Mouse (Mus musculus) kidney, postnatal 0 days (tissue): ENCODE data around the gene Srgap3. TPM values are rescaled to one million over a fixed set of nuclear protein-coding genes. Genes with fewer than 3 reads are reported as not detected.

Experiments
- ATAC-seq: fragments of 200-750 bp; cut with Nextera tagmentation; replicated peaks from 2 replicates; pipeline ENCODE4 v1.8.0; 2017; ENCODE audit warnings: low read depth, moderate number of reproducible peaks, moderate TSS enrichment, moderate library complexity; ENCODE audit not compliant: low FRiP score
- DNase-seq: peaks from one replicate; pipeline ENCODE4 v3.0.0-alpha.2; 2016; ENCODE audit warnings: low spot score
- H3K27ac ChIP-seq: fragments of 300-500 bp; sonication (generic); 2 replicates; pipeline ENCODE4 v1.5.1; 2014; ENCODE audit warnings: mild to moderate bottlenecking
- H3K27me3 ChIP-seq: fragments of 300-500 bp; sonication (generic); 2 replicates; pipeline ENCODE4 v1.6.1; 2014; ENCODE audit warnings: low read length, mixed read lengths; ENCODE audit not compliant: insufficient read depth
- H3K36me3 ChIP-seq: fragments of 300-500 bp; sonication (generic); 2 replicates; pipeline ENCODE4 v1.6.1; 2014; ENCODE audit warnings: low read length, mixed read lengths; ENCODE audit not compliant: insufficient read depth
- H3K4me1 ChIP-seq: fragments of 300-500 bp; sonication (generic); replicated peaks from 2 replicates; pipeline ENCODE4 v1.6.1; 2014; ENCODE audit warnings: antibody characterized with exemption, low read length, mixed read lengths; ENCODE audit not compliant: insufficient read depth
- H3K4me2 ChIP-seq: fragments of 300-500 bp; sonication (generic); 2 replicates; pipeline ENCODE4 v1.6.1; 2014; ENCODE audit warnings: mild to moderate bottlenecking, low read length, moderate library complexity, mixed read lengths
- H3K4me3 ChIP-seq: fragments of 300-500 bp; sonication (generic); replicated peaks from 2 replicates; pipeline ENCODE4 v1.5.1; 2014; ENCODE audit warnings: low read depth, low read length
- H3K9ac ChIP-seq: fragments of 300-500 bp; sonication (generic); 2 replicates; pipeline ENCODE4 v1.6.1; 2014; ENCODE audit warnings: low read depth, low read length
- H3K9me3 ChIP-seq: fragments of 300-500 bp; sonication (generic); replicated peaks from 2 replicates; pipeline ENCODE4 v1.6.1; 2016; ENCODE audit warnings: low read length, inconsistent platforms, mixed read lengths
- CTCF ChIP-seq: IDR thresholded peaks from 2 replicates; pipeline ENCODE4 v1.5.1; 2016; ENCODE audit warnings: antibody characterized with exemption, low read depth, mild to moderate bottlenecking, moderate library complexity
- WGBS: fragments of 180-500 bp; shearing (Covaris S2); extraction: QIAGEN DNeasy Blood & Tissue Kit; methylation state at CpG from one replicate; pipeline ENCODE4 v1.1.7; 2014; 5-methylcytosine and 5-hydroxymethylcytosine counted together
- polyA plus RNA-seq: library from polyadenylated mRNA; unstranded; fragments of >200 nt; fragmentation: Nextera tagmentation; extraction: Ambion mirVana; gene quantifications from 2 replicates; pipeline ENCODE4 v1.2.1, GENCODE M21; 2015

Srgap3 gene
- polyA plus RNA-seq, 1 experiment from 2014 or later = 2.1 TPM

DNA sequence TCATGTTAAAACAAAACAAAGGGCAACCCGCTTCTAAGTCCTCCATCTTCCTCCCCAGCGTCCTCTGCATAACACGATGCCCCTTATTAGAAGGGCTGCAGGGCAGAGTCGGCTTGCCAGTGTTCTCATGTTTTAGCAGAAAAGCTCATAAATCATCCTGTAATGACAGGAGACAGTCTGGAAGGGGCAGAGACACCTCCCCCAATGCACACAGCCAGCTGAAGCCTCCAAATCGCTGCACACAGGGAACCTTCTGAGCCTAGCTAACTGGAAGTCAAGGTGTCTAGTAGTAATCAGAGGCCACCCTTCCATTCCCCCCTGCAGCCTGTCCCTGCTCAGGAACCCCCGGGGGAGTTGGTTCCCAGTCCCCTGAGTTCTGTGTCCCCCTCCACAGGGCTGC lies 113.3 kb downstream of the Srgap3 start:
- no peak for ATAC-seq
- no peak for TF ChIP-seq CTCF

GRCm38 (mm10) chr6:112829196-112829595 lies 117.9 kb downstream of the Srgap3 start:
- no peak for DNase-seq
- no peaks in the 10 kb centered on the region for H3K36me3 ChIP-seq
- H3K9ac ChIP-seq = no peak overlapping the region
- no peak overlapping the region for H3K4me2 ChIP-seq
- H3K27me3 ChIP-seq = no peaks in the 10 kb centered on the region
- H3K4me3 ChIP-seq = no peak overlapping the region
- WGBS = 67% methylated on average over 12 of the region's 12 CpGs
- no peaks in the 10 kb centered on the region for H3K4me1 ChIP-seq
- ATAC-seq = no peak
- no peak for TF ChIP-seq CTCF
- no peak overlapping the region for H3K27ac ChIP-seq
- no peaks in the 10 kb centered on the region for H3K9me3 ChIP-seq

More for the DNA sequence above, 113.3 kb downstream of the Srgap3 start:
- H3K4me3 ChIP-seq = no peak overlapping the region
- no peaks in the 10 kb centered on the region for H3K4me1 ChIP-seq
- no peak overlapping the region for H3K4me2 ChIP-seq
- no peak overlapping the region for H3K9ac ChIP-seq
- no peaks in the 10 kb centered on the region for H3K9me3 ChIP-seq
- no peak for DNase-seq
- H3K27ac ChIP-seq = no peak overlapping the region
- H3K36me3 ChIP-seq = no peaks in the 10 kb centered on the region
- H3K27me3 ChIP-seq = no peaks in the 10 kb centered on the region
- WGBS = 30% methylated on average over 6 of the region's 6 CpGs

DNA sequence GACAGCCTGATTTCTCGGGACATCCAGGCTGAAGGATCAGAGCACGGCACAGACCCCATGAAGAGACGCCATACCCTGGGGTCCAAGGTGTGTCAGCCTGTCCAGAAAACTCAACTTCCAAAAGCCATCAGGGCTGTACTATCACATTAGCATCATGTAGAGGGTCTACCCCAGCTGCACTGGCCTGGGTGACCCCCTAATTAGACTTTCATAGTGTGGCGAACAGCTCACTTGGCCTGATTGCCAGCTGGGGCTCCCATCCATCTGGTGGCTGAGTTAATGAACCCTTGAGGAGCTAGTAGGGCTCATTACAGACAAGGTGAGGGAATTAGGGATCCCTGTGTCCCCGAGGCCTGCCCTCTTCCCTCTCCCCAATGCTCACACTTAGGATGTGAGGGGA lies 118.6 kb downstream of the Srgap3 start:
- no peak for ATAC-seq
- WGBS = 80% methylated on average over 5 of the region's 5 CpGs
- H3K4me2 ChIP-seq = no peak overlapping the region

GRCm38 (mm10) chr6:112825657-112826056 lies 121.4 kb downstream of the Srgap3 start:
- H3K27me3 ChIP-seq = no peaks in the 10 kb centered on the region
- DNase-seq = no peak
- 93% methylated on average over 6 of the region's 6 CpGs for WGBS
- no peak overlapping the region for H3K4me2 ChIP-seq
- no peaks in the 10 kb centered on the region for H3K4me1 ChIP-seq
- no peak for ATAC-seq
- TF ChIP-seq CTCF = no peak
- H3K4me3 ChIP-seq = no peak overlapping the region
- no peak overlapping the region for H3K9ac ChIP-seq
- H3K36me3 ChIP-seq = no peaks in the 10 kb centered on the region
- no peak overlapping the region for H3K27ac ChIP-seq
- no peaks in the 10 kb centered on the region for H3K9me3 ChIP-seq

More for the DNA sequence above, 118.6 kb downstream of the Srgap3 start:
- no peaks in the 10 kb centered on the region for H3K27me3 ChIP-seq
- no peaks in the 10 kb centered on the region for H3K4me1 ChIP-seq
- DNase-seq = no peak
- no peak for TF ChIP-seq CTCF
- H3K9ac ChIP-seq = no peak overlapping the region
- no peak overlapping the region for H3K27ac ChIP-seq
- no peaks in the 10 kb centered on the region for H3K9me3 ChIP-seq
- no peaks in the 10 kb centered on the region for H3K36me3 ChIP-seq
- no peak overlapping the region for H3K4me3 ChIP-seq

GRCm38 (mm10) chr6:112823096-112823495 lies 124.0 kb downstream of the Srgap3 start:
- no peaks in the 10 kb centered on the region for H3K9me3 ChIP-seq
- no peak overlapping the region for H3K4me2 ChIP-seq
- H3K27ac ChIP-seq = no peak overlapping the region
- TF ChIP-seq CTCF = no peak
- no peaks in the 10 kb centered on the region for H3K27me3 ChIP-seq
- no peaks in the 10 kb centered on the region for H3K4me1 ChIP-seq
- 90% methylated on average over 6 of the region's 6 CpGs for WGBS
- no peak for DNase-seq
- no peaks in the 10 kb centered on the region for H3K36me3 ChIP-seq
- no peak overlapping the region for H3K4me3 ChIP-seq
- no peak for ATAC-seq
- no peak overlapping the region for H3K9ac ChIP-seq

- H3K27ac ChIP-seq = no peak overlapping the region
Measured at GRCm38 (mm10) chr6:112820298-112820992, 126.6 kb downstream of the Srgap3 start.

More at GRCm38 (mm10) chr6:112820298-112820992, 126.6 kb downstream of the Srgap3 start:
- no peak overlapping the region for H3K4me3 ChIP-seq
- H3K4me1 ChIP-seq = no peaks in the 10 kb centered on the region
- H3K36me3 ChIP-seq = no peaks in the 10 kb centered on the region
- no peak for TF ChIP-seq CTCF
- DNase-seq (no peak), ATAC-seq (no peak)
- WGBS = 65% methylated on average over 8 of the region's 8 CpGs
- H3K9me3 ChIP-seq = no peaks in the 10 kb centered on the region
- no peak overlapping the region for H3K4me2 ChIP-seq
- H3K27me3 ChIP-seq = no peaks in the 10 kb centered on the region
- no peak overlapping the region for H3K9ac ChIP-seq
